Mouse (Mus musculus): ENCODE data around the gene B4galt1. TPM values are rescaled to one million over a fixed set of nuclear protein-coding genes. Genes with fewer than 3 reads are reported as not detected.
A peak's percentile ranks its signal among the peaks of the same experiment; 100 is the strongest.

Gene B4galt1
- total RNA-seq, 1 experiment from 2014 or later, result 69.4 TPM

- no peak for DNase-seq
Observed at GRCm38 (mm10) chr4:40777116-40777515, 76.7 kb downstream of the B4galt1 start.

- DNase-seq, result no peak
Observed at GRCm38 (mm10) chr4:40776416-40776815, 77.4 kb downstream of the B4galt1 start.

- DNase-seq, result peak; percentile 90
Observed at GRCm38 (mm10) chr4:40774279-40775259, 79.2 kb downstream of the B4galt1 start.

- DNase-seq, result no peak
Observed at GRCm38 (mm10) chr4:40759876-40760275, 93.9 kb downstream of the B4galt1 start.

- peak; percentile 98 for DNase-seq
Observed at GRCm38 (mm10) chr4:40757780-40758420, 95.9 kb downstream of the B4galt1 start, which contains the start of gene Smu1. Gene Smu1 (minus strand): TSS chr4:40757923.

GRCm38 (mm10) chr4:40757157-40757779, 96.5 kb downstream of the B4galt1 start:
- DNase-seq, result peak; percentile 57

Small RNAs within 50 kb of the gene (microRNA-seq; reads per million reads assigned to microRNA genes)
- gene Gm24112 (0 reads per million in 2 experiments), gene Gm25931 (0 reads per million in 2 experiments), gene Mir5123 (0 reads per million in 2 experiments)

Other genes with a start within 250 kb of the B4galt1 start
- 17.8 and 18.6 TPM in 2 replicates for gene Aptx, start 150.8 kb downstream of the B4galt1 start, total RNA-seq (2021)
- 287 and 409 TPM in 2 replicates for gene Dnaja1, start 131.9 kb downstream of the B4galt1 start, total RNA-seq (2021)
- 55.8 and 62.3 TPM in 2 replicates for gene Smu1, start 96.1 kb downstream of the B4galt1 start, total RNA-seq (2021)
- gene Spink4, start 66.0 kb upstream of the B4galt1 start, total RNA-seq (2021), result 2.3 and 2.8 TPM in 2 replicates
- gene Bag1, start 94.3 kb upstream of the B4galt1 start, total RNA-seq (2021), result 247 and 248 TPM in 2 replicates
- gene Chmp5, start 94.4 kb upstream of the B4galt1 start, total RNA-seq (2021), result 74.8 and 78.5 TPM in 2 replicates
- 63.1 and 69.5 TPM in 2 replicates for gene Nfx1, start 116.9 kb upstream of the B4galt1 start, total RNA-seq (2021)
- 62.7 and 67.7 TPM in 2 replicates for gene Aqp7, start 194.1 kb upstream of the B4galt1 start, total RNA-seq (2021)
- gene Aqp3, start 244.2 kb upstream of the B4galt1 start, total RNA-seq (2021), result 2.7 TPM in 1 of 2 replicates, not detected in the other

Data from adrenal gland, postnatal 14 days (tissue).